Mouse (Mus musculus): ENCODE data around the gene Ddx17. TPM values are rescaled to one million over a fixed set of nuclear protein-coding genes. Genes with fewer than 3 reads are reported as not detected.

Gene Ddx17
- total and polyA plus RNA-seq, 2 experiments: 88.5 to 105 TPM

DNA sequence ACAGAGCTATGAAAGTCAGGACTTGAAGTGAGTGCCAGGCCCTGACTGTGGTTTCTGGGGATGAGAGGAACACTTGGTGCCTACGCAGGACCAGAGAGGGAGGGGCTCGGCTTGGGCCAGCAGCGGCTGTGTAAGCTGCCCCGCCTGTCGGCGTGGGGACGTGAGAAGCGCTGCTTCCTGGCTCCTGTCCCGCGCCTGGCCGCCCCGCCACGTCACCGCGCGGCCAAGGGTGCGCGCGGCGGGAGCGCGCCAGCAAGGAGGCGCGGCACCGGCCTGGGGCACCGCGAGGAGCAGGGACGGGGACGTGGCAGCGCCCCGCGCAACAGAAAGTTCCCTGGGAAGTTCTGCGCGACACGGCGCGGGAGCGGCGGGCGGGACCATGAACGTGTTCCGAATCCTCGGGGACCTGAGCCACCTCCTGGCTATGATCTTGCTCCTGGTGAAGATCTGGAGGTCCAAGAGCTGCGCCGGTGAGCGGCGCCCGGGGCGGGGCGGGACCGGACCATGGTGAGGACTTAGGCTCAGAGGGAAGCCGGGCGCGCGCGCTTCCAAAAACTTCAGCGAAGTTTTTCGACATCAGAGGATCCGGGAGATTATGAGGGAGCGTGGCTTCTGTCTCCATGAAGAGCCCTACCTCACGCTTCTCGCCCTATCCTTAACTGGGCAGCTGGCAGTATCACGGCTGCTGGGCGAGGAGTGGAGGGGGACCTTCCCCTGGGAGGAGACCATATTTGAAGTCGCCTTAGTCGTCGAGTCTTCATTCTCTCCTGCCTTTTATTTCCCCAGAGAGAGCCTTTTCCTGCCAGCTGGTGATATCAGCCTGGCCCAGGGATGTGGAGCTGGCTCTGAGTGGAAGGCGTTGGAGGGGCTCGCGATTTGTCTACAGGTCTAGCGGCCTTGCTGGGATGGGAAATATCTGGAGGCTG lies 30.1 kb downstream of the Ddx17 start, which contains the start of gene Kdelr3:
TSS of gene Kdelr3 (plus strand) at position 241 of the 926 bp plus-strand sequence.
- 2% methylated on average over 71 of the region's 71 CpGs for WGBS
- Histone ChIP-seq H3K27me3 (ENCODE audit: control insufficient read depth, insufficient read depth, low read length) (peaks cover 23% of the 10 kb centered on the region), H3K36me3 (ENCODE audit: control insufficient read depth, insufficient read depth, low read length) (no peaks in the 10 kb centered on the region), H3K27ac (replicated peaks; ENCODE audit: insufficient read depth, low read depth, low read length) (no peak within 1 kb of the TSS), H3K4me3 (ENCODE audit: insufficient read depth, low read depth, low read length) (peak within 1 kb of the TSS; percentile 68), H3K79me2 (ENCODE audit: control insufficient read depth, insufficient read depth, low read length) (no peaks in the 10 kb centered on the region), H3K4me1 (ENCODE audit: control insufficient read depth, insufficient read depth, low read length) (peaks cover 3% of the 10 kb centered on the region), H3K9ac (ENCODE audit: low read depth, low read length) (peak within 1 kb of the TSS; percentile 70)
- no peak for DNase-seq (ENCODE audit: extremely low read depth, low read depth, low spot score)
- TF ChIP-seq CTCF (IDR thresholded peaks at IDR 0.05; ENCODE audit: low read depth, low read length): no peak
- TF ChIP-seq POLR2A (IDR thresholded peaks at IDR 0.05; ENCODE audit: extremely low read depth, insufficient read depth, low read length): no peak

DNA sequence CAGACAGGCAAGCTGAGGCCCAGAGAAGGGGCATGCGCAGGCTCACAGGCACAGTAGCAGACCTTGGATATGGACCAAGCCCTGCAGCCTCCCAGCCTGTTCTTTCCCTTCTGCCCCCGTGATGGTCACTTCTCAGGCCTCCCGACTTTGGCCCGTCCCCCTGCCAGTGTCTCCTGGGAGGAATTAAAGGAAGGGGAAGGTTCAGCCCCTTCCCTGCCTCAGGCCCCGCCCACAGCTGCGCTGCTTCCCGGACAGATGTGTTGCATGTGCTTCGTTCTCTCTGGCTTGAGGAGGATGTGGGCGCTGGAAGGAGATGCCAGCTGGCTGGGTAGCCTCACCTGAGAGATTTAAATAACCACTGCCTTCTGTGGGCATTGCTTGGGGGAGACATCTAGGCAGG lies 32.6 kb downstream of the Ddx17 start:
- Histone ChIP-seq H3K27ac (replicated peaks; ENCODE audit: insufficient read depth, low read depth, low read length) (no peak overlapping the region), H3K36me3 (ENCODE audit: control insufficient read depth, insufficient read depth, low read length) (no peaks in the 10 kb centered on the region), H3K79me2 (ENCODE audit: control insufficient read depth, insufficient read depth, low read length) (no peaks in the 10 kb centered on the region), H3K4me3 (ENCODE audit: insufficient read depth, low read depth, low read length) (no peak overlapping the region), H3K9ac (ENCODE audit: low read depth, low read length) (no peak overlapping the region), H3K27me3 (ENCODE audit: control insufficient read depth, insufficient read depth, low read length) (peaks cover 35% of the 10 kb centered on the region), H3K4me1 (ENCODE audit: control insufficient read depth, insufficient read depth, low read length) (peaks cover 3% of the 10 kb centered on the region)
- TF ChIP-seq CTCF (IDR thresholded peaks at IDR 0.05; ENCODE audit: low read depth, low read length) (no peak), POLR2A (IDR thresholded peaks at IDR 0.05; ENCODE audit: extremely low read depth, insufficient read depth, low read length) (no peak)
- DNase-seq (ENCODE audit: extremely low read depth, low read depth, low spot score): no peak
- WGBS: 12% methylated on average over 9 of the region's 9 CpGs

DNA sequence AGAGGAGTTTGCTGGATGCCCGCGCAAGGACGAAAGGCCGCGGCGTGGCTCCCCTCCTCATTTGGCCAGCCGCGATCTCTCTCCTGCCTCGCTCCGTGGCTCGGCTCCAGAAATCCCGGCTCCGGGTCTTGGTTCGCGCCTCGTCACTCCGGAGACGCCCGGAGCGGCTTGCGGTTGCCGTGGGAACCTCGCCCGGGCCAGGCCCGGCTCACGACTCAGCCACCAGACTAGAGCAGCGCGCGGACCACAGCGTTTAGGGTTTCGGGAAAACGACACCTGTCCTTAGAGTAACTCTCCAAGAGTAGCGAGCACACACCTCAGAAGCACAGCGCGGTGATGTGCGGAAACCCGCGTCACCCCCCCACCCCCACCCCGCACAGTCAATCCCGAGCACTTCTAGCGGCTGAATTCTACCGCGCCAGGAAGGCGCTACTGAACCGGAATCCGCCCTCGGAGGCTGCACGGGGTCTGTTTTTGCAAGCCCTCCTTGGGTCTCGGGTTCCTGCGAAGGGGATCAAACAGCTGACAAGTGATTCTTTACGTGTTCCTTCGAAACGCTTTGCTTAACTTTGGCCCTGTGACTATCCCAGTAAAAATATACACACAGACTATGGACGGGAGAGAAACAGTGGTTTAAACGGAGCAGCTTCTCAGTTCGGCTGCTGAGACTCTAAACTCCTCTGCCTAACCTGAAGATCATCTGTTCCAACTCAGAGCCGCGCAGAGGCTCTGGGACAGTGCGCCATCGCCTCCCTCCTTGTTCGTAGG lies 34.8 kb downstream of the Ddx17 start:
- no peak for DNase-seq (ENCODE audit: extremely low read depth, low read depth, low spot score)
- peaks cover 2% of the 10 kb centered on the region; the same call in 1 of the 2 replicates for H3K4me1 ChIP-seq (ENCODE audit: control insufficient read depth, insufficient read depth, low read length)
- no peaks in the 10 kb centered on the region for H3K79me2 ChIP-seq (ENCODE audit: control insufficient read depth, insufficient read depth, low read length)
- TF ChIP-seq POLR2A (IDR thresholded peaks at IDR 0.05; ENCODE audit: extremely low read depth, insufficient read depth, low read length): no peak
- TF ChIP-seq CTCF (IDR thresholded peaks at IDR 0.05; ENCODE audit: low read depth, low read length): no peak
- peak overlapping the region; percentile 46; the same call in 1 of the 2 replicates for H3K4me3 ChIP-seq (ENCODE audit: insufficient read depth, low read depth, low read length)
- H3K36me3 ChIP-seq (ENCODE audit: control insufficient read depth, insufficient read depth, low read length): no peaks in the 10 kb centered on the region
- H3K9ac ChIP-seq (ENCODE audit: low read depth, low read length): no peak overlapping the region
- no peak overlapping the region for H3K27ac ChIP-seq (replicated peaks; ENCODE audit: insufficient read depth, low read depth, low read length)
- WGBS: 5% methylated on average over 61 of the region's 61 CpGs
- peaks cover 27% of the 10 kb centered on the region for H3K27me3 ChIP-seq (ENCODE audit: control insufficient read depth, insufficient read depth, low read length)

DNA sequence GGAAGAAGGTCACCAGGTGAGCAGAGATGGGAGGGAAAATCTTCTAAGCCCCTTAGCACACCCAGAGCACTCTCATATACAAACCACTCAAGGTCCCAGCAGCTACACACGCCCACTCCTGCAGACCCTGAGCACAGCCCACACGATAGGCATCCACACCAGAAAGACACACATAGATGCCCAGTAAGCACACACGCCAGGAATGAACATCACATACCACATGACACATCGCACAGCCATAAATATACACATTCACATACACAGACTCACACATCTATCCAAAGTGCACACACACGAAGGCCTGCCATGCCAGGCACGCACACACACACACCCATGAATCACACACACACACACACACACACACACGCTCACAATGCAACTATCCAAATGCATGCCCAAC lies 36.1 kb downstream of the Ddx17 start:
- TF ChIP-seq POLR2A (IDR thresholded peaks at IDR 0.05; ENCODE audit: extremely low read depth, insufficient read depth, low read length) (no peak), CTCF (IDR thresholded peaks at IDR 0.05; ENCODE audit: low read depth, low read length) (no peak)
- 81% methylated on average over 7 of the region's 7 CpGs for WGBS
- no peaks in the 10 kb centered on the region for H3K36me3 ChIP-seq (ENCODE audit: control insufficient read depth, insufficient read depth, low read length)
- H3K27ac ChIP-seq (replicated peaks; ENCODE audit: insufficient read depth, low read depth, low read length): no peak overlapping the region
- peaks cover 29% of the 10 kb centered on the region for H3K27me3 ChIP-seq (ENCODE audit: control insufficient read depth, insufficient read depth, low read length)
- no peak overlapping the region for H3K9ac ChIP-seq (ENCODE audit: low read depth, low read length)
- no peak overlapping the region for H3K4me3 ChIP-seq (ENCODE audit: insufficient read depth, low read depth, low read length)
- H3K4me1 ChIP-seq (ENCODE audit: control insufficient read depth, insufficient read depth, low read length): no peaks in the 10 kb centered on the region
- no peak for DNase-seq (ENCODE audit: extremely low read depth, low read depth, low spot score)
- no peaks in the 10 kb centered on the region for H3K79me2 ChIP-seq (ENCODE audit: control insufficient read depth, insufficient read depth, low read length)

- H3K4me1 ChIP-seq (ENCODE audit: control insufficient read depth, insufficient read depth, low read length): no peaks in the 10 kb centered on the region
- TF ChIP-seq CTCF (IDR thresholded peaks at IDR 0.05; ENCODE audit: low read depth, low read length) (no peak), POLR2A (IDR thresholded peaks at IDR 0.05; ENCODE audit: extremely low read depth, insufficient read depth, low read length) (no peak)
- no peak overlapping the region for H3K9ac ChIP-seq (ENCODE audit: low read depth, low read length)
- no peak overlapping the region for H3K27ac ChIP-seq (replicated peaks; ENCODE audit: insufficient read depth, low read depth, low read length)
- no peak overlapping the region for H3K4me3 ChIP-seq (ENCODE audit: insufficient read depth, low read depth, low read length)
- 58% methylated on average over 6 of the region's 6 CpGs for WGBS
- no peak for DNase-seq (ENCODE audit: extremely low read depth, low read depth, low spot score)
- peaks cover 30% of the 10 kb centered on the region for H3K27me3 ChIP-seq (ENCODE audit: control insufficient read depth, insufficient read depth, low read length)
- H3K79me2 ChIP-seq (ENCODE audit: control insufficient read depth, insufficient read depth, low read length): no peaks in the 10 kb centered on the region
- H3K36me3 ChIP-seq (ENCODE audit: control insufficient read depth, insufficient read depth, low read length): no peaks in the 10 kb centered on the region
Observed at GRCm38 (mm10) chr15:79509998-79510397, 36.5 kb downstream of the Ddx17 start.

All from liver, adult 2 months (tissue).